Mouse (Mus musculus) ES-E14 (cell line): ENCODE results near the gene Gm48552.

Experiments
- CHD2 ChIP-seq: IDR thresholded peaks from 2 replicates; pipeline ENCODE4 v1.6.1; 2014; ENCODE audit warnings: mild to moderate bottlenecking, low read depth, low read length, inconsistent platforms
- HCFC1 ChIP-seq: IDR thresholded peaks from 2 replicates; pipeline ENCODE4 v1.6.1; 2012; ENCODE audit warnings: low read length, inconsistent platforms, borderline replicate concordance; ENCODE audit not compliant: insufficient read depth
- MAFK ChIP-seq: IDR thresholded peaks from 2 replicates; pipeline ENCODE4 v1.6.1; 2014; ENCODE audit warnings: mild to moderate bottlenecking, low read depth, low read length, inconsistent platforms; ENCODE audit not compliant: insufficient read depth
- ZC3H11A ChIP-seq: IDR thresholded peaks from 2 replicates; pipeline ENCODE4 v1.6.1; 2012; ENCODE audit warnings: low read depth, mild to moderate bottlenecking, inconsistent platforms, low read length, borderline replicate concordance
- ZNF384 ChIP-seq: IDR thresholded peaks from 2 replicates; pipeline ENCODE4 v1.6.1; 2012; ENCODE audit warnings: low read depth, low read length, inconsistent platforms

DNA sequence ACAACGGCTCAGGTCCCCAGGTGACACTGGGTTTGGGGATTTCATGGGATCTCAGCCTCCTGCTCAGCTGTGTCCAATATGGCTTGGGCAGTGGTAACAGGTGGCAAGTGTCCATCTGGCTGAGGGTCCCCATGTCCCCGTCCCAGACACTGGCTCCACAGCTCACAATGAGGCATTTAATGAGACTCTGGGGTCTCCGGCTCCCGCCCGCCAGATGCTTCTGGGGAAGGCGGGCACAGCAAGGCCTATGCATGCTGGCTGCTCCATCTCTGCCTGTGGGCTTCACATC lies 21.7 kb upstream of the Gm48552 start:
- TF ChIP-seq HCFC1, result no peak
- TF ChIP-seq MAFK, result no peak
- TF ChIP-seq CHD2, result no peak
- no peak for TF ChIP-seq ZNF384
- no peak for TF ChIP-seq ZC3H11A
